Mouse (Mus musculus) left cerebral cortex, adult 2 months (tissue): ENCODE data around the gene Mief2. TPM values are rescaled to one million over a fixed set of nuclear protein-coding genes. Genes with fewer than 3 reads are reported as not detected.
A peak's percentile ranks its signal among the peaks of the same experiment; 100 is the strongest.

ENCODE experiments used
- DNase-seq, 2 experiments: peaks; one replicate each; pipeline ENCODE4 v3.0.0; 2021 to 2022; ENCODE audit warnings: low spot score in 2 of 2, mixed read lengths in 1 of 2; ENCODE audit errors: extremely low spot score in 1 of 2
- H3K27ac ChIP-seq: fragments of 200-600 bp; 2 replicates; pipeline ENCODE4 v1.8.1; 2022
- H3K4me3 ChIP-seq: fragments of 200-600 bp; 2 replicates; pipeline ENCODE4 v1.8.1; 2022
- CTCF ChIP-seq: fragments of 200-600 bp; IDR thresholded peaks from 2 replicates; pipeline ENCODE4 v1.8.1; 2022; ENCODE audit warnings: antibody characterized with exemption, mild to moderate bottlenecking, moderate library complexity
- intact Hi-C: fragments of 180-260 bp; cut with DNase I; formaldehyde crosslinking; loops from one replicate; pipeline ENCODE4 v1.15.1; 2025
- total RNA-seq, 2 experiments: library from RNA; stranded (reverse); gene quantifications; 2 replicates each; pipeline ENCODE4 v1.2.3; 2021

Gene Mief2
- total RNA-seq, 2 experiments from 2014 or later = 17.9 to 20.8 TPM

DNA sequence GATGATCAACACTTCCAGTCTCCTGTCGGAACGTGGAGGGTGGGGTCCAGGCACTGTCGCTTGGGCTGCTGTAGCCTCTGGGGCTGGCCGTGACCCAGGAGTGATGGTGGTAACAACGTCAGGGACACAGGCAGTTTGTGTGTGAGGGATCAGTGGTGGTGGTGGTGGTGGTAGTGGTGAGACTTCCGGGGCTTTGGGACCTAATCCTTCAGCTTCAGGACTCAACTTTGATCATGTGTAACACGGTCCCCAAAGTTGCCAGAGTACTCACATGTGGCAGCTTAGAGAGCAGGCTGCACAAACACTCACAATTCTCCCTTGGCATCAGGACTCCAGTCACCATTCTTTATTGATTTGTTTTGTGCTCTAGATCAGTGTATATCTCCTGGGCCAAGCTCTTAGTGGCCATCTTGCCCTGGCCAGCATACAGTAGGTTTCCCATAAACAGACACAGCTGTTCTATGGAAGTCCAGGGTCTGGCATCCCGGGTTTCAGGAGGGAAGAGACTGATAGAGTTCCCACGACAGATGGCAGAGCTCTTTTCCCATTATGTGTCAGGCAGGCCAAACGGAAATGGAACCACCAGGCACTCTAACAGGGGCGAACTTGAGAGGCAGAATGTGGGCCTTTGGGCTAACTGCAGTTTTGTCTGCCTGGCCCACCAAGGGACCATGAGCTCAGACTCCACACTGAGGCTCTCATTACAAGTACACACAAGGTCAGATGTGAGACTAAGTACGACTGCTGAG, 632 bp upstream of the Mief2 start:
- no peak for TF ChIP-seq CTCF
- Histone ChIP-seq H3K27ac (peak overlapping the region; percentile 82), H3K4me3 (peak overlapping the region; percentile 87)
- intact Hi-C loops = loop anchor here (2.0 kb wide), 1 partner anchor 27 kb away; no protein-coding TSS in a partner anchor
- peak in 1 of 2 experiments; percentile 17 for DNase-seq

- Histone ChIP-seq H3K27ac (peak overlapping the region; percentile 82; the same call in 1 of the 2 replicates), H3K4me3 (peak overlapping the region; percentile 87)
- intact Hi-C loops = loop anchor here (2.0 kb wide), 1 partner anchor 28 kb away; no protein-coding TSS in a partner anchor
- TF ChIP-seq CTCF = no peak
- peak in 1 of 2 experiments; percentile 12 for DNase-seq
Observed at GRCm38 (mm10) chr11:60729217-60729641, 1.0 kb downstream of the Mief2 start.

GRCm38 (mm10) chr11:60730169-60730568, 2.0 kb downstream of the Mief2 start:
- intact Hi-C loops = no loop called here
- no peak overlapping the region for H3K4me3 ChIP-seq
- H3K27ac ChIP-seq = no peak overlapping the region
- no peak for TF ChIP-seq CTCF
- DNase-seq = peak in 1 of 2 experiments; percentile 9

DNA sequence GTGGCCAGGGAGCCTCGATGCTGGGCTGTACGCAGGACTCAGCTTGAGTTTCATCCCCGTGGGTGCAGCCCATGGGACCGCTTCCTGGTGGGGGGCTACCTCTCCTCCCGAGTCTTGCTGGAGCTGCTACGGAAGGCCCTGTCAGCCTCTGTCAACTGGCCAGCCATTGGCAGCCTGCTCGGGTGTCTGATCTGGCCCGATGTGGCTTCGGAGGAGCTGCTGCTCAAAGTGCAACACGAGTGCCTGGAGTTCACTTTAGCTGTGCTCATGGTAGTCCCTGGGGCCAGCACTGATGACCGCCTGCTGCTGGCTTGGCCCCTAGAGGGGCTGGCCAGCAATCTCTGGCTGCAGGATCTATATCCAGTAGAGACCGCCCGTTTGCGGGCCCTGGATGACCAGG, 3.1 kb downstream of the Mief2 start:
- TF ChIP-seq CTCF = no peak

GRCm38 (mm10) chr11:60734206-60734605, 6.0 kb downstream of the Mief2 start:
- no peak for TF ChIP-seq CTCF
- no peak overlapping the region for H3K4me3 ChIP-seq
- intact Hi-C loops = no loop called here
- no peak for DNase-seq
- no peak overlapping the region for H3K27ac ChIP-seq

More for the DNA sequence above, 3.1 kb downstream of the Mief2 start:
- H3K27ac ChIP-seq = no peak overlapping the region
- no peak overlapping the region for H3K4me3 ChIP-seq
- no peak for DNase-seq
- intact Hi-C loops = no loop called here

DNA sequence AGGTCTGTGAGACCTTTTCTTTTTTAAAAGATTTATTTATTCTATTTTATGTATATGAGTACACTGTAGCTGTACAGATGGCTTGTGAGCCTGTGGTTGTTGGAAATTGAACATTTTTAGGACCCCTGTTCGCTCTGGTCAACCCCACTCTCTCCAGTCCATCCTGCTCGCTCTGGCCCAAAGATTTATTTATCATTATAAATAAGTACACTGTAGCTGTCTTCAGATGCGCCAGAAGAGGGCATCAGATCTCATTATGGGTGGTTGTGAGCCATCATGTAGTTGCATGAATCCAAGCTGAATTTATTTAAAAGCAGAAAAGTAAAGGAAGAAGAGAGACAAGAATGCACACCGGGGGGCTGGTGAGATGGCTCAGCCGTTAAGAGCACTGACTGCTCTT, 7.0 kb downstream of the Mief2 start:
- no peak overlapping the region for H3K27ac ChIP-seq
- DNase-seq = no peak
- intact Hi-C loops = no loop called here
- TF ChIP-seq CTCF = peak; percentile 23
- no peak overlapping the region for H3K4me3 ChIP-seq

GRCm38 (mm10) chr11:60736491-60736890, 8.3 kb downstream of the Mief2 start:
- no peak for TF ChIP-seq CTCF
- no peak overlapping the region for H3K27ac ChIP-seq
- DNase-seq = no peak
- no peak overlapping the region for H3K4me3 ChIP-seq
- intact Hi-C loops = no loop called here

DNA sequence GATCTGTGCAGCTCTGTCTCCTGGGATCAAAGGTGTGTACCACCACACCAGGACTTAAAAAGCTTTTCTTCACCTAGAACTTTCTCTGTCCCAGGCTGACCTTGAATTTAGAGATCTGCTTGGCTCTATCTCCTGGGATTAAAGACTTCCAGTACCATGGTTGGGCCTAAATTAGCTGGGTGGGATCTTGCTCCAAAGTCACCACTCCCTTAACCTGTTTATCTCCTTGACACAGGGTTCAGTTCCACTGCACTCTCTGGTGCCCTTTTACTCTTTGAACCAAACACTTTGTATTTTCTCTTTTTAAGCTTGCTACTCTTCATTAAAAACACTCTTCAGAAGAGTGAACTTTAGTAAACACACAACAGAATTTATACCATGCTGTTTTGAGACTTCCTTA, 9.3 kb downstream of the Mief2 start:
- Histone ChIP-seq H3K27ac (no peak overlapping the region), H3K4me3 (no peak overlapping the region)
- intact Hi-C loops = no loop called here
- no peak for DNase-seq
- no peak for TF ChIP-seq CTCF

DNA sequence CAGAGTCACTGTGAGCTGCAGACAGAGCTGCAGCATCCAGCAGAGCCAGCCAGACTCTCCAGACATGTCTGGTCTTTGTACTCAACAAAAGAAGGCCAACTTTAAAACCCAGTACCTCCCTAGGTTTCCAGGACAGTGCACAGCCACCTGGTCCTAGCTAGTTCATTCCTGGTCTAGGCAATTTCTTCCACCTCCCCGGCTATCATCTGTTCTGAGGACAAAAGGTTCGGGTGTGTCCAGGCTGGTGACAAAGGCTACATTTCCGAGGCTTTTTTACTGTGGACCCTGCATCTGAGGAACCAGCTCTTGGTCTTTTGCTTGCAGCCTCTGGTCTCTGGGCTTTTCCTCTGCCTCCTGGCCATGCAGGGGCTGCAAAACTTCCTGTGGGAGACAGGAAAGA, 12.1 kb downstream of the Mief2 start:
- no peak overlapping the region for H3K27ac ChIP-seq
- intact Hi-C loops = no loop called here
- no peak for TF ChIP-seq CTCF
- H3K4me3 ChIP-seq = no peak overlapping the region
- no peak for DNase-seq

- DNase-seq = no peak
Observed at GRCm38 (mm10) chr11:60755570-60755969, 27.4 kb downstream of the Mief2 start.

GRCm38 (mm10) chr11:60761681-60762080, 33.5 kb downstream of the Mief2 start:
- no peak for DNase-seq
- Histone ChIP-seq H3K4me3 (no peak overlapping the region), H3K27ac (no peak overlapping the region)
- intact Hi-C loops = no loop called here
- TF ChIP-seq CTCF = no peak

More at GRCm38 (mm10) chr11:60755570-60755969, 27.4 kb downstream of the Mief2 start:
- TF ChIP-seq CTCF = no peak
- Histone ChIP-seq H3K4me3 (no peak overlapping the region), H3K27ac (no peak overlapping the region)
- intact Hi-C loops = no loop called here

GRCm38 (mm10) chr11:60766969-60767368, 38.8 kb downstream of the Mief2 start:
- peak; percentile 30 for TF ChIP-seq CTCF
- intact Hi-C loops = no loop called here
- no peak overlapping the region for H3K27ac ChIP-seq
- H3K4me3 ChIP-seq = no peak overlapping the region
- DNase-seq = no peak

DNA sequence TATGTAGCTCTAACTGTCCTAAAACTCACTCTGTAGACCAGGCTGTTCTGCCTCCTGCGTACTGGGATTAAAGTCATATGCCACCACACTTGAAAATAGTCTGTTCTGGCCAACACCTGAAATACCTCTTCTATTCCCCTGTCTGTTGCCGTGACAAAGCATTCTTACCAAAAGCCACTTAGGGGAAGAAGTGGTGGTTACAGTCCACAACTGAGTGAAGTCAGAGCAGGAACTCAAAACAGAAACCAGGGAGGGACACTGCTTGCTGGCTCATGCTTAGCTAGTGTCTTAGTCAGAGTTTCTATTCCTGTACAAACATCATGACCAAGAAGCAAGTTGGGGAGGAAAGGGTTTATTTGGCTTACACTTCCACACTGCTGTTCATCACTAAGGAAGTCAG, 41.1 kb downstream of the Mief2 start:
- no peak for TF ChIP-seq CTCF
- DNase-seq = no peak
- H3K27ac ChIP-seq = no peak overlapping the region
- intact Hi-C loops = no loop called here
- no peak overlapping the region for H3K4me3 ChIP-seq
